Comparison of ENCODE assay signal across 16 mouse cellular contexts in the genomic region with DNA sequence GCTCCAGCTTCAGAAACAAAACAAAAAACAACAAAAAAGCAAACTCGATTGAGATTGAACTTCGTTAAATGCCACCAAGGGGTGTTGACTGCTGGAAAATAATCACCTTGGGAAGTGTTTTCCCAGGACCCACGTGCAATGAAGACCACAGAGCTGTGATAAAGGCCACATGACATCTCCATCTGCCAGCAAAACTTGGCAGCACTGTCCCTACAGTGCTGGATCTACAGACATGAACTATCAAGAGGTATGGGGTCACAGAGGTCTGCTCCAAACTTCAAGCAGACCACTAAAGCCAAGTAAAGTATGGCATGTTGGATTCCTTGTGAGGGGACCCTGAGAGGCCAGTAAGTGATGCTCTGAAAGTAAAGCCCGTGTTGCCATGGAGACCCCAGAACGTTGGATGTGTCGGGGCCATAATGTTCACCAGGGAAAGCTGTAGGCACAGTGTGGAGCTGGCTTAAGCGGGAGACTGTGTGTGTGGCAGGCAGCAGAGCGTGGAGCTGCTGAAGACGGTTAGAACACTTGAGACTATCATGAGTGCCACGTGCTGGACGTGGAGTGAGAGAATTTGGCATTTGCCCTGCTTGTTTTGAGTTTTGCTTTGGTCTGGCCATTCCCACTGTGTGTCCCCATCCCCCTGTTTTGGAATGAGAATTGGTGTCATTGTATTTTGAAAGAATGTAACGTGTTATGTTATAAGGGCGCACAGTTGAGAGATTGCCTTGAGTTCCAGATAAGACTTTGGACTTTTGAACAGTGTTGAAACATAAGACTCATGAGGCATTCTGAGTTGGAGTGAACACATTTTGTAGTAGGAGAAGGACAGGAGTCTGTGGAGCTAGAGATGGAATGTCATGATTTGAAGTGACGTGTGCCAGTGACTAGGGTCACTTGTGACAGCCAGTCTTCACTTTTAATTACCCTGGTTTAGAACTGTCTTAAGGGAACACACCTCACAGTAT. TPM values are rescaled to one million over a fixed set of nuclear protein-coding genes. Genes with fewer than 3 reads are reported as not detected.
DNase-seq lines count a peak whose midpoint lies in the region; ATAC-seq lines count a peak whose summit lies in the region.
"Had no signal": no experiment of that assay in that cellular context is flagged by ENCODE, and none has a peak within 500 bp of the region (broad histone marks: within the 10 kb centered on the region; RNA-seq: fewer than 3 reads in every experiment).

No protein-coding gene starts in this region.

- WGBS in heart, embryonic 13.5 days = 47% methylated on average over 14 of the region's 14 CpGs
- 57% methylated on average over 14 of the region's 14 CpGs for WGBS in heart, embryonic 11.5 days (ENCODE audit: insufficient replicate concordance)
- 45% methylated on average over 14 of the region's 14 CpGs for WGBS in heart, embryonic 15.5 days
- 80% methylated on average over 14 of the region's 14 CpGs for WGBS in intestine, embryonic 15.5 days
- WGBS in kidney, embryonic 15.5 days = 80% methylated on average over 14 of the region's 14 CpGs

- H3K27ac ChIP-seq in heart, embryonic 13.5 days (replicated peaks) = peak overlapping the region; percentile 60
- no peak overlapping the region; the same call in 1 of the 2 replicates for H3K27ac ChIP-seq in heart, embryonic 11.5 days (ENCODE audit: low read depth, low read length)
- H3K27ac ChIP-seq in heart, embryonic 15.5 days = peak overlapping the region; percentile 82
- 0 out of 2 replicates have a peak overlapping the region, but pooled peaks have one; percentile 3 for H3K27ac ChIP-seq in intestine, embryonic 15.5 days
- no peak overlapping the region for H3K27ac ChIP-seq in kidney, embryonic 15.5 days
- H3K27ac ChIP-seq: embryonic facial prominence, embryonic 12.5 days; hindbrain, postnatal 0 days; liver, embryonic 14.5 days had no signal

- H3K9me3 ChIP-seq in heart, embryonic 13.5 days = peaks cover 9% of the 10 kb centered on the region
- no peaks in the 10 kb centered on the region for H3K9me3 ChIP-seq in heart, embryonic 11.5 days (replicated peaks; ENCODE audit: control insufficient read depth, low read length)
- H3K9me3 ChIP-seq in heart, embryonic 15.5 days (replicated peaks) = no peaks in the 10 kb centered on the region
- peaks cover 3% of the 10 kb centered on the region; the same call in 1 of the 2 replicates for H3K9me3 ChIP-seq in intestine, embryonic 15.5 days
- H3K9me3 ChIP-seq in kidney, embryonic 15.5 days (replicated peaks) = 0 out of 2 replicates have a peak, but pooled peaks cover 10% of the 10 kb centered on the region

- DNase-seq in lung, postnatal 36 days = peak; percentile 74
- no peak for DNase-seq in thymus, postnatal 4 days
- DNase-seq in adrenal gland, postnatal 36 days = no peak
- DNase-seq: cerebellum, postnatal 14 days; kidney, postnatal 10 days; left cerebral cortex, postnatal 4 days; thymus, postnatal 25 days had no signal

- H3K9ac ChIP-seq in heart, embryonic 13.5 days = no peak overlapping the region
- H3K9ac ChIP-seq in heart, embryonic 11.5 days (ENCODE audit: low read depth, low read length) = no peak overlapping the region
- no peak overlapping the region for H3K9ac ChIP-seq in heart, embryonic 15.5 days
- H3K9ac ChIP-seq in intestine, embryonic 15.5 days = no peak overlapping the region
- H3K9ac ChIP-seq in kidney, embryonic 15.5 days = no peak overlapping the region
- H3K9ac ChIP-seq: embryonic facial prominence, embryonic 12.5 days; liver, embryonic 14.5 days had no signal

- ATAC-seq in heart, embryonic 13.5 days (ENCODE audit: extremely low read depth, insufficient number of reproducible peaks, low FRiP score, low TSS enrichment) = no peak
- no peak for ATAC-seq in heart, embryonic 11.5 days (replicated peaks; ENCODE audit: insufficient number of reproducible peaks, low FRiP score, low TSS enrichment)
- ATAC-seq in heart, embryonic 15.5 days (replicated peaks; ENCODE audit: insufficient number of reproducible peaks, insufficient read depth, low FRiP score, low read depth) = peak; percentile 82
- peak; percentile 81 for ATAC-seq in intestine, embryonic 15.5 days
- no peak for ATAC-seq in kidney, embryonic 15.5 days (replicated peaks; ENCODE audit: low FRiP score)
- ATAC-seq: hindbrain, postnatal 0 days had no signal

- no peak overlapping the region for H3K4me3 ChIP-seq in heart, embryonic 13.5 days
- H3K4me3 ChIP-seq in heart, embryonic 11.5 days (ENCODE audit: low read depth, low read length) = no peak overlapping the region
- H3K4me3 ChIP-seq in heart, embryonic 15.5 days = no peak overlapping the region
- H3K4me3 ChIP-seq in intestine, embryonic 15.5 days (replicated peaks) = no peak overlapping the region
- no peak overlapping the region for H3K4me3 ChIP-seq in kidney, embryonic 15.5 days (replicated peaks)
- H3K4me3 ChIP-seq: embryonic facial prominence, embryonic 12.5 days had no signal

- H3K27me3 ChIP-seq in heart, embryonic 13.5 days (replicated peaks) = no peaks in the 10 kb centered on the region
- H3K27me3 ChIP-seq in heart, embryonic 11.5 days (ENCODE audit: control insufficient read depth, insufficient read depth, low read length) = no peaks in the 10 kb centered on the region
- no peaks in the 10 kb centered on the region for H3K27me3 ChIP-seq in heart, embryonic 15.5 days
- H3K27me3 ChIP-seq in intestine, embryonic 15.5 days (replicated peaks) = no peaks in the 10 kb centered on the region
- H3K27me3 ChIP-seq in kidney, embryonic 15.5 days = no peaks in the 10 kb centered on the region
- H3K27me3 ChIP-seq: embryonic facial prominence, embryonic 12.5 days; megakaryocyte, embryonic 14.5 days had no signal

- peaks cover 53% of the 10 kb centered on the region for H3K4me1 ChIP-seq in heart, embryonic 13.5 days
- peaks cover 35% of the 10 kb centered on the region for H3K4me1 ChIP-seq in heart, embryonic 11.5 days (ENCODE audit: control insufficient read depth, insufficient read depth, low read length)
- peaks cover 36% of the 10 kb centered on the region for H3K4me1 ChIP-seq in heart, embryonic 15.5 days (replicated peaks)
- H3K4me1 ChIP-seq in intestine, embryonic 15.5 days (replicated peaks) = no peaks in the 10 kb centered on the region
- no peaks in the 10 kb centered on the region for H3K4me1 ChIP-seq in kidney, embryonic 15.5 days
- H3K4me1 ChIP-seq: embryonic facial prominence, embryonic 12.5 days had no signal

- peak overlapping the region; percentile 24; the same call in 1 of the 2 replicates for H3K4me2 ChIP-seq in heart, embryonic 13.5 days
- H3K4me2 ChIP-seq in heart, embryonic 11.5 days = no peak overlapping the region; the same call in 1 of the 2 replicates
- H3K4me2 ChIP-seq in heart, embryonic 15.5 days = peak overlapping the region; percentile 40
- H3K4me2 ChIP-seq in intestine, embryonic 15.5 days (replicated peaks) = no peak overlapping the region
- H3K4me2 ChIP-seq in kidney, embryonic 15.5 days = no peak overlapping the region
- H3K4me2 ChIP-seq: embryonic facial prominence, embryonic 12.5 days had no signal

- H3K36me3 ChIP-seq in heart, embryonic 13.5 days = peaks cover 10% of the 10 kb centered on the region
- H3K36me3 ChIP-seq in heart, embryonic 11.5 days (ENCODE audit: control insufficient read depth, insufficient read depth, low read length) = peaks cover 2% of the 10 kb centered on the region; the same call in 1 of the 2 replicates
- no peaks in the 10 kb centered on the region for H3K36me3 ChIP-seq in heart, embryonic 15.5 days
- H3K36me3 ChIP-seq in intestine, embryonic 15.5 days = no peaks in the 10 kb centered on the region
- H3K36me3 ChIP-seq in kidney, embryonic 15.5 days = no peaks in the 10 kb centered on the region
- H3K36me3 ChIP-seq: embryonic facial prominence, embryonic 12.5 days had no signal

RNA-seq across cellular contexts. Expression of gene Pip5k1b, which starts 12.0 kb away (rescaled TPM):
- polyA plus RNA-seq in heart, embryonic 13.5 days (2015; fragmentation: Nextera tagmentation; extraction: Ambion mirVana) = 6.8 and 7.0 TPM in 2 replicates
- 12.3 TPM in 2 replicates for polyA plus RNA-seq in heart, embryonic 11.5 days (2014; fragmentation: Nextera tagmentation; extraction: Ambion mirVana)
- 7.5 and 9.3 TPM in 2 replicates for polyA plus RNA-seq in heart, embryonic 15.5 days (2015; fragmentation: Nextera tagmentation; extraction: Ambion mirVana)
- 17.2 and 18.2 TPM in 2 replicates for polyA plus RNA-seq in intestine, embryonic 15.5 days (2015; fragmentation: Nextera tagmentation; extraction: Ambion mirVana)
- total RNA-seq in adrenal gland, postnatal 36 days (2021) = 10 to 100 TPM; 18.7 to 20.1 TPM
- polyA plus RNA-seq in kidney, embryonic 15.5 days (2015; fragmentation: Nextera tagmentation; extraction: Ambion mirVana) = 2.6 and 2.9 TPM in 2 replicates

Comparison
In these comparisons a context has a peak if more than half of its experiments do, and no peak if none do; other contexts are left out.
1. ATAC-seq: peak in heart, embryonic 15.5 days (single experiment) and intestine, embryonic 15.5 days (single experiment); none in heart, embryonic 13.5 days (single experiment), heart, embryonic 11.5 days (single experiment) and kidney, embryonic 15.5 days (single experiment).
2. H3K27ac ChIP-seq: peak in heart, embryonic 13.5 days (single experiment), heart, embryonic 15.5 days (single experiment) and intestine, embryonic 15.5 days (single experiment); none in heart, embryonic 11.5 days (single experiment) and kidney, embryonic 15.5 days (single experiment).
3. H3K4me2 ChIP-seq: peak in heart, embryonic 13.5 days (single experiment) and heart, embryonic 15.5 days (single experiment); none in heart, embryonic 11.5 days (single experiment), intestine, embryonic 15.5 days (single experiment) and kidney, embryonic 15.5 days (single experiment).